Mouse (Mus musculus): ENCODE measurements around the gene Pmepa1.

The Pmepa1 gene

DNA sequence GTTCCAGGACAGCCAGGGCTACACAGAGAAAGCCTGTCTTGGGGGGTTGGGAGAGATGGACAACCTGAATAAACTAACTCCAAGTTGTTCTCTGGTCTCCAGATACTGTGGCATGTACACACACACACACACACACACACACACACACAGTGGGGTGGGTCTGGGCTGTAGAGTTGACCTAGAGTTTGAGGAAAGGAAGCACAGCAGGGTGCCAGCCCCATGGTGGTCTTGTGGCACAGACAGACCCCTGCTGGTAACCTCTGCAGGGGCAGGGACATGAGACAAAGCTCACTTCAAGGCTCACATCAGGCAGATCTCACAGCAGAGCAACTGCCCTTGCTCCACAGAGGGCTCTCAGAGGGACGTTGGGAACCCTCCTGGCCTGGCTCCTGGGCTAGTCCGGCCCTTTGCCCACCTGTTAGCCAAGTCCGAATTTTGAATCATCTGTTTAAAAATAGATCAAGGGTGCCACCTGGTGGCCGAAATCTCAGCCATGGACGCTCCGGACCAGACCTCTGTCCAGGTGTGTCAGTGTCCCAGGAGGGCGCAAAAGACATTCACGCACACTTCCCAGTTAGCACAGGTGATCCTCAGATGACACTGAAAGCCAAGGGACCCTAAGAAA is 92.4 kb downstream of the Pmepa1 start:
- DNase-seq = peak; percentile 82 to 93

DNA sequence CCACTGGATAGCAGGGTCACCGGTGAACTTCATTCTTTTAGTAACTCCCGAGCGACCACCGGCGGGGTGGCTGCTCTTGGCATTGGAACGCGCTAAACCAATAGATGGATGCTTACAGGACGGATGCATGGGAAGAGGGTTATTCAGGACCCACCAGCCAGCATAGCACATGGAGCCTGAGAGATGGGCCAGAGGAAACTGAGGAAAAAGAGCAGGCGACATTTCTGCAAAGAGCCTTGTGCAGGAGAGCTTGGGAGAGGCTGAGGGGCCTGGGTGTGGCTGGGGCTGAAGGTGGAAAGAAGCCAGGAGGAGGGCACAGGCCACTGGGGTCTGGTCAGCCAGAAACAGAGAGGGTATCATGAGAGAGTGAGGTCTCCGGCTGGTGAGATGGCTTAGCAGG is 93.0 kb downstream of the Pmepa1 start:
- no peak for DNase-seq

DNA sequence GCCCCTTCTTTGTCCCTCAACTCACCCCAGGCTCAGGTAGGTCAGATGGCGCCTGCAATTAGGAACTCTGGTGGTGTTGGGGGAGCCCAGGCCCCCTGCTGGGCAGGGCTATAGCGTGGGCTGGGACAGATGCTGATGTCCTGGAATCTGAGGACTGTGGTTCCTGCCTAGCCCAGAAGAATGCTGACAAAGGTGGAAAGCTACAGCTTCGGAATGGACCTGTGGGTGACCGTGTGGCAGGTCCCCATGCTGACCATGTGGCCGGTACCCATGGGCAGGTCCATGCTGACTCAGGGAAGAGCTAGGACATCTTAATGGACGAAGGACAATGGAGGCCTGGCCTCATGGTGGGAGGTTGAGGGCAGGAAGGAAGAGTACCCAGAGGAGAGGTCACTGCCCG is 93.5 kb downstream of the Pmepa1 start:
- peak in 1 of 2 experiments; percentile 9 for DNase-seq

GRCm38 (mm10) chr2:173181901-173182300 is 94.4 kb downstream of the Pmepa1 start:
- DNase-seq = peak; percentile 73 to 83

- DNase-seq = peak in 1 of 2 experiments; percentile 30
These were observed 94.8 kb downstream of the Pmepa1 start for GRCm38 (mm10) chr2:173181486-173181885.

DNA sequence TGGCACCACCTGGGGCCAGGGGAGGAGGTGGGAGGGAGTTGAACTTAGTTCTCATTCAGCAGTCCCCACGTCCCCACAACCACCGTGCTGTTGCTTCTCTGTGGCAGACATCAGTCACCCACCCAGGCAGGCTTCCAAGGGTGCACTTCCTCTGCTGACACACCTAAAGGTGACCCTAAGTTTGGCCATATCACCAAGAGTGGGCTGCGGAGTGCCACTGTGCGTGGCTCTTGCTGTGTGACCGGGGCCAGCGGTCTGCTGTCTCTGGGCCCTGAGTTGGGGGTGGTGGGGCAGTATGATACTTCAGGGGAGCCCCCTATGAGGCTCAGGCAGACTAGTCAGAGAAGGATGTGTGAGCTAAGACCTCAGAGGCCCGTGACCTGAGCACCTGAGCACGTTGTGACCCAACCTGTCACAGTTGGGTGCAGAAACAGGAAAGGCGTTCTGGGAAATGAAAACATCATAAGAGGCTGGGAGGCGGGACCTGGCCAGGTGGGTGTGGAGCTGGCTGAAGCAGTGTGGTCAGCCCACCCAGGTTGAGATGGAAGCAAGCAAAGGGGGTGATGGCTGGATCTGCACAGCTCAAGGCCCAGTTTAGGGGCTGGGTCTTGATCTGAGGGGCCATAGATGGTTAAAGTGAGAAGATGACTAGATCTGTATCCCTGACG is 95.5 kb downstream of the Pmepa1 start:
- DNase-seq = peak; percentile 47 to 61

- no peak for DNase-seq
These were observed 96.3 kb downstream of the Pmepa1 start for GRCm38 (mm10) chr2:173180026-173180425.

GRCm38 (mm10) chr2:173179046-173179445 is 97.3 kb downstream of the Pmepa1 start:
- DNase-seq = no peak

- DNase-seq = peak; percentile 92 to 95
These were observed 98.4 kb downstream of the Pmepa1 start for GRCm38 (mm10) chr2:173177951-173178350.

DNA sequence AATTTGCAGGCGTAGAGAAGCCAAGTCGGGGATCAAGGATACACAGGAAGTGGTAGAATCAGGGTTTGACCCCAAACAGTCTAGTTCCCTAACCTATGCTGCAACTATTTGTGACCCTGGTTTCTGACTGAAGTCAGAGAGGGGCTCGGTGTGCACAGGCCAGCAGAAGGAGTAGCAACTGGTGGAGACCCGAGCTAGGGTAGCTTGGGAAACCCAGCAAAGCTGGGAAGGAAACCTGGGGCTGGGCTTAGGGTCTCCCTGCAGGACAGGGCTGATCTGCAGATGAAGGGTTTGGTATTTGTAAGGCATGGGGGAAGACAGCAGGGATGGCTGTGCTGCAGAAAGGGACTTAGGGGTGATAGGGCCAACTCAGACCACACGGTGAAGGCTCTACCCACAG is 98.9 kb downstream of the Pmepa1 start:
- DNase-seq = no peak

GRCm38 (mm10) chr2:173175703-173176102 is 100.6 kb downstream of the Pmepa1 start:
- peak in 1 of 2 experiments; percentile 20 for DNase-seq

DNA sequence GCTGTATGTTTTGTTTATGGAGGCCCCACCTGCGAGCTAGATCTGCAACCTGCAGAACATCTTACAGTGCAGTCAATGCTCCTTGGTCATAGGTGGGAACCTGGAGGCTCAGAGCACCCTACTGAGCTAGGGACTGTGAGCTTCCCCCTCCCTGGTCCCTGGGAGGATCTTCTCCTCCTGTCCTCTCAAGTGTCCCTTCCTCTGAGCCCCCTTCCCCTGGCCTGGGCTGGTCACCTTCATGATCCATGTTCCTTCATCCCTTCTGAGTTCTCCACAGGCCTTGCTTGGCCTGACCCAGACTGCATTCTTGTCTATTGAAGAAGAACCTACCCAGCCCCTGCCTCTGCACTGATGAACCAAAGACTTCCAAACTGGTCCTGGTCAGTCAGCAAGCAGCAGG is 101.8 kb downstream of the Pmepa1 start:
- DNase-seq = no peak
